Mouse (Mus musculus): Measurements from ENCODE around the gene Cc2d1a. TPM values are rescaled to one million over a fixed set of nuclear protein-coding genes. Genes with fewer than 3 reads are reported as not detected.
A peak's percentile ranks its signal among the peaks of the same experiment; 100 is the strongest.

The Cc2d1a gene
- polyA plus RNA-seq, 1 experiment from 2014 or later = 27.5 TPM

- no peaks in the 10 kb centered on the region for H3K9me3 ChIP-seq
- H3K4me1 ChIP-seq = peaks cover 27% of the 10 kb centered on the region
- no peaks in the 10 kb centered on the region for H3K36me3 ChIP-seq
- H3K27ac ChIP-seq = 0 out of 2 replicates have a peak overlapping the region, but pooled peaks have one; percentile 20
- WGBS = 5% methylated on average over 21 of the region's 21 CpGs
- H3K4me3 ChIP-seq = peak overlapping the region; percentile 19
- no peaks in the 10 kb centered on the region for H3K27me3 ChIP-seq
- H3K4me2 ChIP-seq (replicated peaks) = peak overlapping the region; percentile 54
- peak overlapping the region; percentile 43; the same call in 1 of the 2 replicates for H3K9ac ChIP-seq
- no peak for ATAC-seq (ENCODE audit: insufficient number of reproducible peaks, insufficient read depth, low FRiP score, low TSS enrichment)
Observed at GRCm38 (mm10) chr8:84187065-84187755, 39.5 kb upstream of the Cc2d1a start.

DNA sequence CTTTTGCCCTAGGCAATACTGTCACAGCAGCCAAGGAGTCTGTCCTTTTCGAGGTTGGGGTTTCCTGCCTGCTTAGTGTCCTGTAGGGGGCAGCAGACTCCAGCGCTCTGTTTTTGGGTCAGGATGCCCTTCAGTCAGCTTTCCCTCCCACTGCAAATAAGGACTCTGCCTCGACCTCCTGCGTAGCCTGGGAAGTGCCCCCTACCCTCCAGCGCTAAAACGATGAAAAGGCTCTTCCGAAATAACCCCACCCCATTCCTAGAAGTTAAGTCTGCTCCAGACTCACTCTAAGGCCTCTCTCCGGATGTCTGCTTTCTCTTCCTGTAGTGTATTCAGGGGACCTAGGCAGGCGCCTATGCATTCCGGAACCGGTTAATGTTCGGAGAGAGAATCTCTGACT is 38.8 kb upstream of the Cc2d1a start:
- Histone ChIP-seq H3K9ac (peak overlapping the region; percentile 43; the same call in 1 of the 2 replicates), H3K27me3 (no peaks in the 10 kb centered on the region), H3K36me3 (no peaks in the 10 kb centered on the region), H3K27ac (no peak overlapping the region), H3K4me3 (peak overlapping the region; percentile 19), H3K4me2 (replicated peaks) (peak overlapping the region; percentile 54), H3K4me1 (peaks cover 22% of the 10 kb centered on the region), H3K9me3 (no peaks in the 10 kb centered on the region)
- ATAC-seq (ENCODE audit: insufficient number of reproducible peaks, insufficient read depth, low FRiP score, low TSS enrichment) = no peak
- under 1% methylated on average over 12 of the region's 12 CpGs for WGBS

- H3K36me3 ChIP-seq = no peaks in the 10 kb centered on the region
- H3K9ac ChIP-seq = peak within 1 kb of the TSS; percentile 98
- 89% methylated on average over 7 of the region's 7 CpGs for WGBS
- H3K9me3 ChIP-seq = no peaks in the 10 kb centered on the region
- ATAC-seq (ENCODE audit: insufficient number of reproducible peaks, insufficient read depth, low FRiP score, low TSS enrichment) = no peak
- peak within 1 kb of the TSS; percentile 94 for H3K27ac ChIP-seq
- H3K4me2 ChIP-seq (replicated peaks) = peak within 1 kb of the TSS; percentile 64
- H3K4me3 ChIP-seq = peak within 1 kb of the TSS; percentile 81
- H3K4me1 ChIP-seq = peaks cover 36% of the 10 kb centered on the region
- no peaks in the 10 kb centered on the region for H3K27me3 ChIP-seq
Observed at GRCm38 (mm10) chr8:84185117-84185516, 37.4 kb upstream of the Cc2d1a start, which contains the start of gene Nanos3. Nanos3 (minus strand) TSS chr8:84185217.

DNA sequence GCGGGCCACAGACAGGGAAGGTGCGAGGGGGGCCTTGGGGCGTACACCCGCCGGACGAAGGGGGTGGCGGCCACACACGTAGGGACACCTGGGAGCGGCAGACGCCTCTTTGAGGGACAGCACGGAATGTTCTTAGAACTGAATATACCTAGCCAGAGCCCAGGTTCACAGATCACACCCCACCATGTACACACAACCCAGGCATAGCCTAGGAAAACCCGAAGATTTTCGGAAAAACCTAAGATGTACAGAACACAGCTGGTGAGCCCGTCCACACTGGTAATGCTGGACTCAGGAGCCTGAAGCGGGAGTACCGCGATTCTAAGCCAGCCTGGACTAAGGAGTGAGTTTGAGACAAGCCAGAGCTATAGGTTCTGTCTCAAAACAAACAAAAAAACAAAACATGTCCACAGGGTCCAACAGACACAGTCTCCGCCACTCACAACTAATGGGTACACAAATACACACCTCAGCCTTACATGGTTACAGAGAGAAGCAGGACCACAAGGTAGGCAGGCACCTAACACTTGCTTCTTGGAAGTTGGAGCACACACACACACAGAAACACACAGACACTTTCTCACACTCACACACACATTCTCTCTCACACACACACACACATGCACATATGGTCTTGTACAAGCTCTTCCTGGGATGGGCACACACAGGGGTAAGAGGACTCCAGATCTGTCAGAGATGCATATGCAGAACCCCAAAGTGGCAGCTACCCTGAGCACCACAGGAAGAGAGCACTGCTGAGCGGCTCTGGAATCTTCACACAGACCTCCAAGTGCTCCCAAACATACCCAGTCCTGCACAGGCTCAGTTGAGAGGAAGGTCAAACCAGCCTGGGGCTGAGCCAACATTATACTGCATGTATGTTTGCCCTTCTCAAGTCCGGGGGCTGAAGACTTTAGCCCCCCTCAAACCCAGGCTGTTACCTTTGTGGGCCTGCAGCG is 36.6 kb upstream of the Cc2d1a start:
- Histone ChIP-seq H3K9me3 (no peaks in the 10 kb centered on the region), H3K4me1 (peaks cover 44% of the 10 kb centered on the region), H3K36me3 (no peaks in the 10 kb centered on the region), H3K27me3 (no peaks in the 10 kb centered on the region), H3K4me3 (peak overlapping the region; percentile 81), H3K9ac (peak overlapping the region; percentile 98), H3K27ac (peak overlapping the region; percentile 94), H3K4me2 (replicated peaks) (peak overlapping the region; percentile 64)
- ATAC-seq (ENCODE audit: insufficient number of reproducible peaks, insufficient read depth, low FRiP score, low TSS enrichment) = no peak; the same call in 1 of the 2 replicates
- 17% methylated on average over 21 of the region's 21 CpGs for WGBS

DNA sequence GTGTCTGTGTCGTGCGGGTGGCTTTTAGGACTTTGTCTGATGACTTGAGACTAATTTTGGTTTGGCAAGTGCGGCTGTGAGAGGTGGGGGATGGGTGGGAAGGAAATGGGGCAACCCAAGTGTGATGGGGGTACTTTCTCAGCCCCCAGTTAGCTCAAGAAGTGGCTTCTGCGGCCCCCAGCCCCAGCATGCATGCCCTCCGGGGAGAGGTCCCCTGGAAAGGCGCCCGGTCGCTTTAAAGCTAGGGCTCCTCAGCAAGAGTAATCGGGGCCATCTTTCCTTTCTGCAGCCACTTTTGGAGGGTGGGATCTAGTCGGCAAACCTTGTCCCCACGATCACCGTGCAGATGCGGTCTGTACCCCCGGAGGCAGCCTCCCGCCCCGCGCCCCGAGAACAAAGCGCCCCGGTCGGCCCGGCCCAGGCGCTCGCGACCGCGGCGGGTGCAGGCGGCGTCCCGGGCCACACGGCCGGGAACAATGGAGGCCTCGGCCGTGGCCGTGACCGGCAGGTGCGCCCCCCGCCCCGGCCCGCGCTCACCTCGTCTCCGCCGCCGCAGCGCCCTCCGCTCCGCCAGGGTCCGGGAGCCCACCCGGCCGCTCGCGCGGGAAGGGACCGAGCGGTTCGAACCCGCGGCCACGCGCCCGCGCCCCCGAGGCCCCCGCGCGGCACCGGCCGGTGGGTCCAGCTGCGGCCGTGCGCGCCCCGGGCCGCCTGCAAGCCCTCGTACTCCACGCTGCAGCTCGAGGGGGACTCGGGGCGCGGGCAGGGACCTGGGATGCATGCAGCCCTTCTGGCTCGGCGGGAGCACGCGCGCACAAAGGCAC is 35.7 kb upstream of the Cc2d1a start:
- H3K36me3 ChIP-seq = peaks cover 5% of the 10 kb centered on the region
- peak overlapping the region; percentile 81 for H3K4me3 ChIP-seq
- WGBS = 1% methylated on average over 87 of the region's 87 CpGs
- no peaks in the 10 kb centered on the region for H3K27me3 ChIP-seq
- no peaks in the 10 kb centered on the region for H3K9me3 ChIP-seq
- H3K4me1 ChIP-seq = peaks cover 49% of the 10 kb centered on the region
- peak; percentile 2; the same call in 1 of the 2 replicates for ATAC-seq (ENCODE audit: insufficient number of reproducible peaks, insufficient read depth, low FRiP score, low TSS enrichment)
- peak overlapping the region; percentile 94 for H3K27ac ChIP-seq
- H3K9ac ChIP-seq = peak overlapping the region; percentile 98
- peak overlapping the region; percentile 64 for H3K4me2 ChIP-seq (replicated peaks)

DNA sequence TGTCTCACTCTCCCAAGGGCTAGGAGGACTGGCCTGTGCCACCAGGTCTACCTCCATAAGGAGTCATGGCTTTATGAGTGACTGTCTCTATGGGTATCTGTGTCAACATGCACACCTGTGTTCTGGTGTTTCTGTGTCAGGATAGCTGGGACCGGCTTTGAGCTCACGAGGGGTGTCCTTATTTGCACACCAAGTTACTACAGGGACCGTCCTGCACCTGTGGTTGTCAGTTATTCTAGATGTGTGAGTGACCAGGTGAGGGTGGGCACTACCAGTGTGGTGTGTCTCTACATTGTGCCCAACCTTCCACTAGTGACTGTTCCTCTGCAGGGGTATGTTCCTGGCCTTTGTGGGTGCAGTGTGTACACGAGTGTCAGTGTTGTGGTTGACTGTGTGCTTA is 35.1 kb upstream of the Cc2d1a start:
- no peak for ATAC-seq (ENCODE audit: insufficient number of reproducible peaks, insufficient read depth, low FRiP score, low TSS enrichment)
- no peaks in the 10 kb centered on the region for H3K27me3 ChIP-seq
- H3K4me2 ChIP-seq (replicated peaks) = peak overlapping the region; percentile 64
- peaks cover 11% of the 10 kb centered on the region for H3K36me3 ChIP-seq
- peak overlapping the region; percentile 81 for H3K4me3 ChIP-seq
- 48% methylated on average over 4 of the region's 4 CpGs for WGBS
- H3K27ac ChIP-seq = peak overlapping the region; percentile 94
- peaks cover 49% of the 10 kb centered on the region for H3K4me1 ChIP-seq
- no peaks in the 10 kb centered on the region for H3K9me3 ChIP-seq
- H3K9ac ChIP-seq = peak overlapping the region; percentile 98

GRCm38 (mm10) chr8:84180530-84181190 is 32.9 kb upstream of the Cc2d1a start:
- H3K4me1 ChIP-seq = peaks cover 48% of the 10 kb centered on the region
- WGBS = 2% methylated on average over 16 of the region's 16 CpGs
- peak overlapping the region; percentile 57 for H3K4me2 ChIP-seq (replicated peaks)

GRCm38 (mm10) chr8:84179946-84180345 is 32.2 kb upstream of the Cc2d1a start:
- peaks cover 47% of the 10 kb centered on the region for H3K4me1 ChIP-seq
- peak overlapping the region; percentile 27 for H3K4me3 ChIP-seq
- H3K4me2 ChIP-seq (replicated peaks) = peak overlapping the region; percentile 57
- no peaks in the 10 kb centered on the region for H3K9me3 ChIP-seq
- ATAC-seq (ENCODE audit: insufficient number of reproducible peaks, insufficient read depth, low FRiP score, low TSS enrichment) = no peak
- WGBS = 10% methylated on average over 4 of the region's 4 CpGs
- peak overlapping the region; percentile 91 for H3K27ac ChIP-seq
- H3K27me3 ChIP-seq = no peaks in the 10 kb centered on the region
- H3K36me3 ChIP-seq = peaks cover 32% of the 10 kb centered on the region
- H3K9ac ChIP-seq = peak overlapping the region; percentile 55

More at GRCm38 (mm10) chr8:84180530-84181190, 32.9 kb upstream of the Cc2d1a start:
- no peaks in the 10 kb centered on the region for H3K27me3 ChIP-seq
- peak overlapping the region; percentile 55 for H3K9ac ChIP-seq
- peak overlapping the region; percentile 27 for H3K4me3 ChIP-seq
- ATAC-seq (ENCODE audit: insufficient number of reproducible peaks, insufficient read depth, low FRiP score, low TSS enrichment) = peak; percentile 62
- H3K36me3 ChIP-seq = peaks cover 25% of the 10 kb centered on the region
- H3K27ac ChIP-seq = peak overlapping the region; percentile 91
- no peaks in the 10 kb centered on the region for H3K9me3 ChIP-seq

- H3K9me3 ChIP-seq = no peaks in the 10 kb centered on the region
- H3K4me3 ChIP-seq = no peak overlapping the region
- H3K27me3 ChIP-seq = no peaks in the 10 kb centered on the region
- no peak overlapping the region for H3K9ac ChIP-seq
- peaks cover 42% of the 10 kb centered on the region for H3K4me1 ChIP-seq
- H3K27ac ChIP-seq = no peak overlapping the region
- WGBS = 76% methylated on average over 8 of the region's 8 CpGs
- no peak for ATAC-seq (ENCODE audit: insufficient number of reproducible peaks, insufficient read depth, low FRiP score, low TSS enrichment)
- no peak overlapping the region for H3K4me2 ChIP-seq (replicated peaks)
- H3K36me3 ChIP-seq = peaks cover 45% of the 10 kb centered on the region
Observed at GRCm38 (mm10) chr8:84178592-84178991, 30.9 kb upstream of the Cc2d1a start.

DNA sequence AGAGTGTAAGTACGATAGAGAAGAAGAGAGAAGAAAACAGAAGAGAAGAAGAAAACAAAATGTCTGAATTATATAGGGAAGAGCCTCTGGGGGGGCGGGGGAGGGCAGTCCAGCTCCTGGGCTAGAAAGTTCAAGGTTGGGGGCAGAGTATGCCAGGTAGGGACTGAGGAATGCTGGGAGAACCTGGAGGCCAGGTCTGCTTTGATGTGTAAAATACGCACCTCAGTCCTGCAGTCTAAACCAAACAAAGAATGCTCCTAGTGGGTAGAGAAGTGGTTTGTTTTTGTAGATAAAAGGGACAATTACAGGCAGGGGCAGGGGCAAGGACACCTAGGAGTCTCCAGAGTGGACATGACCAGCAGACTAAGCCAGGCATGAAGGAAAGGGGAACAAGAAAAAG is 29.7 kb upstream of the Cc2d1a start:
- 92% methylated on average over 3 of the region's 3 CpGs for whole genome bisulfite sequencing
- Histone ChIP-seq H3K36me3 (peaks cover 57% of the 10 kb centered on the region), H3K4me2 (replicated peaks) (no peak overlapping the region), H3K27me3 (no peaks in the 10 kb centered on the region), H3K9me3 (no peaks in the 10 kb centered on the region), H3K9ac (no peak overlapping the region), H3K4me3 (no peak overlapping the region), H3K4me1 (peaks cover 36% of the 10 kb centered on the region), H3K27ac (no peak overlapping the region)
- ATAC-seq (ENCODE audit: insufficient number of reproducible peaks, insufficient read depth, low FRiP score, low TSS enrichment) = no peak
